Mouse (Mus musculus): ENCODE data around the gene Map2k6. TPM values are rescaled to one million over a fixed set of nuclear protein-coding genes. Genes with fewer than 3 reads are reported as not detected.
A peak's percentile ranks its signal among the peaks of the same experiment; 100 is the strongest.

Map2k6 gene
- total and polyA plus RNA-seq, 3 experiments = 1.9 to 3.2 TPM; not detected in 1

GRCm38 (mm10) chr11:110366902-110367301, 32.0 kb upstream of the Map2k6 start:
- no peaks in the 10 kb centered on the region for H3K4me1 ChIP-seq (ENCODE audit: control insufficient read depth in 1 of 2, insufficient read depth in 2 of 2, low read length in 2 of 2)
- no peak overlapping the region for H3K27ac ChIP-seq (ENCODE audit: control insufficient read depth, low read depth, low read length)
- no peaks in the 10 kb centered on the region for H3K9me3 ChIP-seq (replicated peaks; ENCODE audit: insufficient read depth, low read length)
- no peaks in the 10 kb centered on the region for H3K36me3 ChIP-seq (ENCODE audit: control insufficient read depth in 1 of 2, insufficient read depth in 2 of 2, low read length in 2 of 2)
- H3K4me3 ChIP-seq (ENCODE audit: control insufficient read depth in 1 of 2, insufficient read depth in 1 of 2, low read depth in 2 of 2, low read length in 2 of 2) = no peak overlapping the region
- no peaks in the 10 kb centered on the region for H3K27me3 ChIP-seq (ENCODE audit: control insufficient read depth in 1 of 2, insufficient read depth in 2 of 2, low read length in 2 of 2)
- H3K9ac ChIP-seq (ENCODE audit: control insufficient read depth, low read depth, low read length, poor library complexity, severe bottlenecking) = no peak overlapping the region
- DNase-seq (ENCODE audit: low read depth, low spot score) = peak; percentile 36
- H3K79me2 ChIP-seq (ENCODE audit: control insufficient read depth, insufficient read depth, low read length, poor library complexity) = no peaks in the 10 kb centered on the region
- TF ChIP-seq BHLHE40 (IDR thresholded peaks at IDR 0.05; ENCODE audit: borderline replicate concordance, low read depth, low read length) = no peak
- TF ChIP-seq RAD21 (IDR thresholded peaks at IDR 0.05; ENCODE audit: low read depth, low read length) = peak; percentile 2
- no peak for TF ChIP-seq SIN3A (IDR thresholded peaks at IDR 0.05; ENCODE audit: low read length)
- TF ChIP-seq SMC3 (IDR thresholded peaks at IDR 0.05; ENCODE audit: low read depth, low read length) = 0 out of 2 replicates have a peak, but pooled peaks have one; percentile 11
- TF ChIP-seq MYC (IDR thresholded peaks at IDR 0.05; ENCODE audit: low read depth, low read length) = no peak
- TF ChIP-seq NRF1 (IDR thresholded peaks at IDR 0.05; ENCODE audit: insufficient read depth, low read depth, low read length, poor library complexity, severe bottlenecking) = no peak
- TF ChIP-seq CTCF (IDR thresholded peaks at IDR 0.05 in 2 of 3, conservative IDR thresholded peaks at IDR 0.05 in 1 of 3; ENCODE audit: control insufficient read depth in 1 of 3, insufficient read depth in 1 of 3, low read depth in 2 of 3, low read length in 3 of 3, poor library complexity in 1 of 3, severe bottlenecking in 1 of 3) = peak; percentile 31 to 56 (median 56); a peak in 5 of 6 replicates

- Histone ChIP-seq H3K9ac (ENCODE audit: control insufficient read depth, low read depth, low read length, poor library complexity, severe bottlenecking) (no peak overlapping the region), H3K79me2 (ENCODE audit: control insufficient read depth, insufficient read depth, low read length, poor library complexity) (no peaks in the 10 kb centered on the region), H3K4me3 (ENCODE audit: control insufficient read depth in 1 of 2, insufficient read depth in 1 of 2, low read depth in 2 of 2, low read length in 2 of 2) (no peak overlapping the region), H3K27ac (ENCODE audit: control insufficient read depth, low read depth, low read length) (no peak overlapping the region), H3K36me3 (ENCODE audit: control insufficient read depth in 1 of 2, insufficient read depth in 2 of 2, low read length in 2 of 2) (no peaks in the 10 kb centered on the region), H3K4me1 (ENCODE audit: control insufficient read depth in 1 of 2, insufficient read depth in 2 of 2, low read length in 2 of 2) (no peaks in the 10 kb centered on the region), H3K9me3 (replicated peaks; ENCODE audit: insufficient read depth, low read length) (no peaks in the 10 kb centered on the region), H3K27me3 (ENCODE audit: control insufficient read depth in 1 of 2, insufficient read depth in 2 of 2, low read length in 2 of 2) (no peaks in the 10 kb centered on the region)
- DNase-seq (ENCODE audit: low read depth, low spot score) = no peak
- TF ChIP-seq MAX (IDR thresholded peaks at IDR 0.05; ENCODE audit: low read length) (no peak), RCOR1 (IDR thresholded peaks at IDR 0.05; ENCODE audit: low read depth, low read length) (no peak), USF2 (IDR thresholded peaks at IDR 0.05; ENCODE audit: borderline replicate concordance in 1 of 2, insufficient read depth in 1 of 2, low read depth in 1 of 2, low read length in 2 of 2) (no peak), BHLHE40 (IDR thresholded peaks at IDR 0.05; ENCODE audit: borderline replicate concordance, low read depth, low read length) (no peak), SMC3 (IDR thresholded peaks at IDR 0.05; ENCODE audit: low read depth, low read length) (no peak), MYC (IDR thresholded peaks at IDR 0.05; ENCODE audit: low read depth, low read length) (no peak), EP300 (IDR thresholded peaks at IDR 0.05; ENCODE audit: low read depth in 1 of 2, low read length in 2 of 2) (no peak), GABPA (IDR thresholded peaks at IDR 0.05; ENCODE audit: low read depth, low read length) (no peak), ZKSCAN1 (IDR thresholded peaks at IDR 0.05; ENCODE audit: low read depth, low read length) (no peak), USF1 (IDR thresholded peaks at IDR 0.05; ENCODE audit: low read depth, low read length) (no peak), MEF2A (IDR thresholded peaks at IDR 0.05; ENCODE audit: extremely low read depth, insufficient replicate concordance, low read depth, low read length, poor library complexity, severe bottlenecking) (no peak), HCFC1 (IDR thresholded peaks at IDR 0.05; ENCODE audit: low read depth, low read length) (no peak), NELFE (IDR thresholded peaks at IDR 0.05; ENCODE audit: low read depth, low read length) (no peak), RAD21 (IDR thresholded peaks at IDR 0.05; ENCODE audit: low read depth, low read length) (no peak), ETS1 (IDR thresholded peaks at IDR 0.05; ENCODE audit: low read depth, low read length) (no peak), TAL1 (IDR thresholded peaks at IDR 0.05; ENCODE audit: low read length) (no peak), GATA1 (IDR thresholded peaks at IDR 0.05; ENCODE audit: low read depth, low read length) (no peak), ELF1 (IDR thresholded peaks at IDR 0.05; ENCODE audit: low read depth, low read length) (no peak)
Observed at GRCm38 (mm10) chr11:110367638-110368037, 31.3 kb upstream of the Map2k6 start.

Measured in MEL (cell line).